Mouse (Mus musculus) urinary bladder, postnatal 36 days (tissue): ENCODE measurements at regions not wholly inside any gene's neighbourhood (a gene's known extent, or its start where the extent isn't known, plus 50 kb on each side); places are given as distances from the start of the nearest gene placed in this dataset.

ENCODE experiments used
- DNase-seq, 2 experiments: peaks; one replicate each; pipeline ENCODE4 v3.0.0; 2022; ENCODE audit warnings: low spot score in 2 of 2, mixed read lengths in 1 of 2

DNA sequence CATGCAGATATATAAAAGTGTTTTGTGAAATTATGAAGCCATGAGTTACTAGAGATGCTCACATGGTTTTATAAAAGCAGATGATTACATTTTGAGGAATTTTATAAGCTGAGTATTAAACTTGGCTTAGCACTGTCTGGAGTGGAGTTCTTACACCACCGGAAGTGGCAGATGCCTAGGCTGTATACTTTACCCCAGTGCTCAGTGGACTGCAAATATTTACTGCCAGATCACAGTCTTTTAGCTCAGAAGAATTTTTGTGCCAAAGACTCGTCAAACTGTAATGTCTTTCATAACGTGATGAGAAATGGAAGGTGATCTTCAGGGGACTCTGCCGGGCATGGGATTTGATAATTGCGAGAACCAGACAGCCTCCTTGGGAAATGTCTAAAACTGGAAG is 136.1 kb upstream of the 9330182O14Rik start:
- no peak for DNase-seq

DNA sequence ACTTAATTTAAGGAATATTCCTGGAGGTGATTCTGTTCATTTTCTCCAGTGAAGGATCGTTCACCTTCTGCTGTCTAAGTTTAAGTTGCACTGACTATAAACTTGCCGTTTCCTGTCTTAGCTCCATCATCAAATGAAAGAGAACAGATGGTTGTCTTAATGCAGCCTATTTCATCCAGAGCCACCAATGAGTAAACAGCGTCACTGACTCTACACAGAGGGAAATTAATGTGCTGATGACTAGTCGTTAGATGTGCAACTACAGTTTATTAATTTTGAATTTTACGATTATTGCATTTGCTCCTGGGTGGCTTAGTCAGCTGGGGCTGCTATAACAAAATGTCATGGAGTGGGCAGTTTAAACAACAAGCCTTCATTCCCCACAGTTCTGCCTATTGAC is 134.1 kb upstream of the 9330182O14Rik start:
- DNase-seq, result no peak

DNA sequence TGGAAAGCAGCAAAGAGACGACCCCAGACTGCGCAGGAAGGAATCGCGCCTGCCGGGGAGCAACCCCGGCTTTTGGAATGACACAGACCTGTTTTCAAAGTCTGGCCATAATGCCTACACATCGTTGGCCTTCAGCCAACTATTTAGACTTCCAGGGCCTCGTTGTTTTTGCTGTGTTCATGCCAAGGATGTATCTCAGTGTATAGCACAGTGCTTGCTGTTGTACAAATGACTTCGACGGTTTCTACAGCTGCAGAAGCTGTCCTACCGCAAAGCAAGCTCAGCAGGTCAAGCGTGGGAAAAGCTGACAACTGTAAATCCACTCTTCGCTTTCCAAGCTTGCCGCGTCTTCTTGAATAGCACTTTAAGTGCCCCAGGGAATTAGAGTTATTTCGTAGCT is 129.1 kb upstream of the 9330182O14Rik start:
- no peak for DNase-seq

DNA sequence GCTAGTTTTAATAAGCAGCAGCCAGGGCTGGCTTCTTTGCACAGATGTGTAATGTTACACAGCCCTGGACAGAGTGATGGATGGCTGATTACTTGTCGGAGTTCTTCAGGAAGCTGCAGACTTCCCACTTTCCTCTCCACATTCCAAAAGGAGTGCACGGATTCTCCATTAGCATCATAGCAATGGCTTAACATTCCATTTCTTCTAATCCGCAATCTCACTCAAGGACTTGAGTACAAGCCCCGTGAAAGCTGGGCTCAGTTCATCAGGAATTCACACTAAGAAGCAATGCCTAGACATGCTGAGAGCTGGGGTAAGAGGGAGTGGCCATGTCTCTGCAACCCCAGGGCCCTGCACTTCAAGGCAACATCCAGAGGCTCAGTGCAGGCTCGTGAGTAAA is 126.3 kb upstream of the 9330182O14Rik start:
- DNase-seq, result no peak

DNA sequence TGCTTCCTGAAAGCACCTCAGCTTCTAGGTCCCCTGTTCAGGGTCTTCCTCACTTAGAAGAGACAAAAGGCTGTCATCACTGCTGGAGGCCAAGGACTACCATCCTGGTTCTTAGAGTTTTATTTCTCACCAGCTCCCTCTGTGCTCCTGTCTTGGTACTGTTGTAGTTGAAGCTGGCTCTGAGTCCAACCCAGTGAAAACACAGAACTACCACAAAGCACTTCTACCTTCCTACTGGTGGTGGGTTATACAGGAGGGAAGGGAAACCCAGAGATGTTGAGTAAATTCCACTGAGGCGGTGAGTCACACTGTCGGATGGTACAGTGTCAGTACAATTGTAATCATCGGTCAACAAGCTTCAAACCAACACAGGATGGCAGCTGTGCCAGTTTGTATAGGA is 120.3 kb upstream of the 9330182O14Rik start:
- DNase-seq, result no peak

DNA sequence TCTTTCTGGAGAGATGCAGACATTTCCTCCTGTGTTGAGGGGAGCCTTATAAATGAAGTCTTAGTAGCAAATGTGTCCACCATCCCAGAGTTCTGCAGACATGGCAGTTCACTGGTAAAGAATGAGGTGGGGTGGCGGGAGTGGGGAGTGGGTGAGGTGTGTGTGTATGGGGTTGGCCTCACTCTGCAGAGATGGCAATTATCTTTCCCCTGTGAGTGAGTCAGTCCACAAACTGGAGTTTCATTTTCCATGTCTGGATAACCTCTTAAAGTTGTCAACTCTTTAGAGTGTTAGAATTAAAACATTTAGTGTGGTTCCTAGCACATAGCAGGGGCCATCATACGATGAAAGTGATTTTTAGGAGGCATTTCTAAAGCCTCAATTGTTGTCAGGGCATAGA is 117.1 kb upstream of the 9330182O14Rik start:
- no peak for DNase-seq

DNA sequence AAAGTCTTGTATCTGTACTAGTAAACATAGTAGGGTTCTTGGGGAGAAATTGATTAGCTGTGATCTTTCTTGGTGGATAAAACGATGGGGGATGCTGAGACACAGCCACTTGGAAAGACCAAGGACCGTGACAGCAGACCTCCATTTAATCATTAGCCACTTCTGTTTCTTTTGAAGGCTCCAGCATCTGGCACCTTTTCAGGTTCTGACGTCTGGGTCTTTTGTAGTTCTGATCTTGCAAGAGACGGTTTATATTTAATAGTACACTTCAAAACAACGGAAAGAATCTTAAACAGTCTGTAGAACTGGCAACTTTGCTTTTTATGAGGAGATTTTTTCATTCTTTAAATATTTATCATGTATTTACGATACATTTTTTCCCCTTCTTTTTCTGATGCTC is 116.6 kb upstream of the 9330182O14Rik start:
- no peak for DNase-seq

DNA sequence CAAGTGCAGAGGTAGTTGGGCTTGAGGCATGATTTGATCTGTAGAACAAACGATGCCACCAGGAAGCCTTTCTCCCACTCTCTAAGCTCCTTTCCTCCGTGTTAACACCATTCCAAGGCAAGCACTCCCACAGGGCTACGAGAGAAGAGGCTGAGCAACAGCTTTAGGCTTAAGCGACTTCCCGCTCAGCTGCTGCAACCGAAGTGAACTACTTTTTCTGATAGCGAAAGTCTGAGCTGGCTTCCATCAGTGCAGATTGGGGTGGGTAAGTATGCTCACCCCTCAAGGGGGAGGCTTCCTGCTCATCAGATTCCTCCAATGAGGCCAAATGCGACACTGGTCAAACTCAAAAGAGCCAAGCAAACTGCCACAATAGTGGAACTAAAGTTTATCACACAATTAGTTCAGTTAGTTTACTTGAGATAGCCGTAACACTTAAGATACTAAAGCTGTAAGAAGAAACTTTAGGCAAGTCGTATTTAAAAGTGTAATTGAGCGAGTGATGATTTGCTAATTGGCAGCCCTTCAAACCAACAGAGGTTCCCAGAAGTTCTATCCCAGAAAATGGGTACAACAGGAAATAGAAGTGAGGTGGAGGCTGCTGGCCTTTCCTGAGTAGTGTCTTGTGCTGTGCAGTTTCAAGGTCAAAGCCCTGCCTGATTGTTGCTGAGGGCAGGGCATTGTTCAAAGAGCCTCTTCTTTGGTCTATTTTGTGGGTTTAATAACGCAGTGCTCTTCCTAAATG is 115.9 kb upstream of the 9330182O14Rik start:
- DNase-seq, result no peak

DNA sequence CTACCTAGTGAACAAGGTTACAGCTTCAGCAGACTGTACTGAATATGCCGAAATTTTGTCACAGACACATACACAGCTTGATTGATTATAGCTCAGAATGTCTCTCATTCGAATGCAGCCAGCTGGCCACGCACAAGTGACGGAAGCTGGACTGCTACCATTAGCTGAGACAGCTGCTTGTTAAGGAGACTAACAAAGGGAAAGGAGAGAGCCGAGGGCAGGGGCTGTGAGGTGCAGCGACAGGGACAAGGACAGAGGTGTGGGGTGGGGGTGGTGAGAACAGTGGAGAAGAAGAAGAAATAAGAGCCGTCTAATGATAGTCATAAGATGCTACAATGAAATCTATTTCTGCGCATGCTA is 115.4 kb upstream of the 9330182O14Rik start:
- no peak for DNase-seq

DNA sequence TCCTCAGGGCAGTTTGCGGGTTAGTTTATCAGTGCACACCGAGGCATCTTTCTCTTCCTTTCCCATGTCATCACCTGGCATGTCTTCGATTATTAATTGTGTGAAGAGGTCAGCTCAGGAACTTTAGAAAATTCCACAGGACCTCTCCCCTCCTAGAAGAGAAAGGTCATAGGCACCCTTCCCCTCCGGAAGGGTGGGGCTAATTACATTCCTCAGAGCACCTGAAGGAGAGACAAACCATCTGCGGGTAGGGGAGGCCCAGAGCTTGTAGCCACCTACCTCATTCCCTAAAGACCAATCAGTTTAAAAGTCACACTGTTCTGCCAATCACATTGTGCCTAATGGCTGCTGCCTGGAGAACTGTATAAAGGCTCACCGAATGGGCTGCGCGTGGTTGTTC is 114.9 kb upstream of the 9330182O14Rik start:
- DNase-seq, result no peak

DNA sequence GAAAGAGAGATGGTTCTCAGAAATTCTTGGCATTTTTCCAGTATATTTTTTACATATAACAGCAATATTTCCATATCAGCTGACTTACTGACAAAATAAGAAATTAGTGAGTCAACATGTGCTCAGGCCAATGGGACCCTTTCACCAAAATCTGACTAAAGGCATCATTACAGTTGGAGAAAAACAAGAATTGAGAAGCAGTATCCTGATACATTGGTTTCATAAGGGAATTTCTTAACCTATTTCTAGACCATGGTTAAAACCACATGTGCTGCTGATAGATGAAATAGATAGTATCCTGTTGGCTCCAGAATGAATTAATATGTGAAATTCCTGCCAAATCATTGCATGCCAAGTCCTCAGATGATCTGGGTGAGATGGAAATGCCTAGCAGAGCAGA is 114.1 kb upstream of the 9330182O14Rik start:
- DNase-seq, result no peak

DNA sequence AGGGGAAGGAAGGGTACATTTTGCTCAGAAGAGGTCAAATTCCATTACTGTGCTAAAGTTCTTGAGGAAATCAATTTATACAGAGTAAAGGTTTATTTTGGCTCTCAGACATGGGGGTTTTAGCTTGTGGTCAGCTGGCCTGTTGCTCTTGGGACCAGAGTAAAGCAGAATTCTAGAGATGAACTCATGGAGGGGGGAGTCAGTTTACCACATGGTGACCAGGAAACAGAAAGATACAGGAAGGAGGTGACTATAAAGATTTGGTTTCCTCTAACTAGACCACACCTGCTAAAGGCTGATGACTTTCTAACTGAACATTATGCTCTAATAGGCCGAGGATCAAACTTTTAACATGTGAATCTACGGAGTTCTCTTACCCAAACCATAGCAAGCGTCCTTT is 113.5 kb upstream of the 9330182O14Rik start:
- DNase-seq, result no peak

DNA sequence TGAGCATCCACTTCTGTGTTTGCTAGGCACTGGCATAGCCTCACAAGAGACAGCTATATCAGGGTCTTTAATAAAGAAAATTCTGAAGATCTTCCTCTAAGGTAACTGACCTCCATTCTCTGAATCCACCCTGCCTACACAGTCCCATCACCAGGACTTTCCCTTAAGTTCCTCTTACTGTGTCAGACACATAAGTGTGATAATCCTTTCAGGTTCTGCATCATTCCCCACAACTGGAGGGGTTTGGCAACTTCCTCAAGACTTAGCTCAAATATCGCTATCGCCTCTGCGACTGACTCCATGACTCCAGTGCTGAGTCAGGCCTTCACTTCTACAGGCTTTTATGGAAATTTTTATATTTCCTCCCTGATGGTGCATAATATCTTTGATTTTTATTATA is 111.0 kb upstream of the 9330182O14Rik start:
- DNase-seq, result no peak

DNA sequence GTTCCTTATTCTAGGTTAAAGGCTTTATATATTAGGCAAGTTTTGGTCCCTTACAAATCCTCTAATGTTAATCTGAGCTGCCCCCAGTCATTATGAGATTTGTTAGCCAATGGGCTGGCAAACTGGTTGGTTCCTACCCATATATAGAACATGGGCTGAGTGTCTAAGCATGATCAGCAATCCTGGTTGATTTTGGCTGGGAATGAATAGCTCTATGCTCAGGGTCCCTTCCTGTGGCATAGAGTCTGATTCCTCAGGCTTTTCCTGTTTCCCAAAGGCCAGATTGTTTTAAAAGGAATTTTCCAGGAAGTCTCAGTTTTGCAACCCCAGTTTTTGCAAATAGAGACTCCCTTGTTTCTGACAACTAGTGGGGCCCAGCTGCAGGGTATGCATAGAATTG is 102.1 kb upstream of the 9330182O14Rik start:
- DNase-seq, result no peak

DNA sequence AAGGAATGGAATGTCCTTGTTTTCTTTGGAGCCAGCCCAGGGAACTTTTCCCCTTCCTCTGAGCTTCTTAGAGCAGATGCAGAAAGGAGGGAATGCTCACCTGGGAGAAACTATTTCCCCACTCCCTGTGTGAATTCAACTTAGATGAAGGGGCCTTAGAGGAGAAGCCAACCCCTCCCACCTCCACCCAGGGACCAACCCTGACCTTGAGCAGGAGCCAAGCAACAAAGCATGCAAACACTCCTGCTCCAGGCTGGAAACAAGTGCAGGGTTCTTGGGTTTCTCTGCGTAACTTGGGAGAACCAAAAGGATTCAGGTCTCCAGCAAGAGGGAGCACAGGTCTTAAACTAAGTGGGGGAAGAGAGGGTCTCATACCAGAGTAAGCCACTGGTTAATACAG is 98.0 kb upstream of the 9330182O14Rik start:
- no peak for DNase-seq

DNA sequence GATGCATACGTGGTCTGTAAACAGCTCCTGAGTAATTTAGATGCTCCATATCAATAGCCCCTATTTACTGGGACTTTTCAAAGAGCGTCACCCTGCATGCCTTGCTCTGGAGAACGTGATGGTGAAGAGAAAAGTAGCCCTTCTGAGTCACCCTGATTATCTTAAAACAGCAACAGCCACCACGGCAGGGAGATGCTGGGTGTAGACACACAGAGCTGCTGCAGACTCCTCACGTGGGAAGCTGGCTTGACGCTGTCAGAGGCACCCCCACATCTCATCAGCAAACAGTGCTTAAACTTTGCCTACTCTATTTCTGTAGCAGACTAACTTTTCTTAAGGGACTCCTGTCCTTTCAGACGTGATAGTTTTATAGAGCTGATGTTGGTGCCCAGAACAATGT is 96.9 kb upstream of the 9330182O14Rik start:
- DNase-seq, result no peak

DNA sequence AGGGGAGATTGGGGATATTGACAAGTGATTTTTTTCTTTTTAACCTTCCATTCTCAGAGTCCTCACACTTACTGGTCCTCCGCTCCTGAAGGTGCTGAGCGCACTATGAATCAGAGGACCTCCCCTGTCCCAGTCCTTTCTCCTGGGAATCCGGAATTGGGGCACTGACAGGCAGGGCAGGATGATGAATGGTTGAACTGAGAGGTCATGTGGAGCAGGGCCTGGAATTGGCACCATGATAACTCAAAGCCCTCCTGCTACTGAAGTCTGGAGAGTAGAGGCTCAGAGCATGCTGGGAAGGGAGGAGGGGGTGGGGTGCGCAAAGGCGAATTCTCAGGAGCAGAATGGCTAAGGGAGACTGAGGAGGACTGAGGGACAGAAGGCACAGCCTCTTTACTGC is 87.9 kb upstream of the 9330182O14Rik start:
- DNase-seq, result no peak

DNA sequence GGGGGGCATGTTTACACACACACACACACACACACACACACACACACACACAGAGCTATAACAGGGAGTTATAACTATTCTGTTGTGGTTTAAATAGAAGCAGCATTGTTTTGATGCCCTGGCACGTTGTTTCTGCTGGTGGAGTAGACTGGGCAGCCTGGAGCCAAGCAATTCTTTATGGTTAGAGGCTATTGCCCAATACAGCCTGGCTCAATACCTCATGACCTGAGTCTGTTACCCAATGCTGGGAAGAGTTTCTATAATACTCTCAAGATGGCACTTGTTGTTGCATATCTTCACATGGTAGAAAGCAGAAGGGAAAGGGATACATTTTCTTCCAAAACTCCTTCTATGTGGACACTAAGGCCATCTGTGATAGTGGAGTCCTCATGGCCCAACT is 87.1 kb upstream of the 9330182O14Rik start:
- no peak for DNase-seq

DNA sequence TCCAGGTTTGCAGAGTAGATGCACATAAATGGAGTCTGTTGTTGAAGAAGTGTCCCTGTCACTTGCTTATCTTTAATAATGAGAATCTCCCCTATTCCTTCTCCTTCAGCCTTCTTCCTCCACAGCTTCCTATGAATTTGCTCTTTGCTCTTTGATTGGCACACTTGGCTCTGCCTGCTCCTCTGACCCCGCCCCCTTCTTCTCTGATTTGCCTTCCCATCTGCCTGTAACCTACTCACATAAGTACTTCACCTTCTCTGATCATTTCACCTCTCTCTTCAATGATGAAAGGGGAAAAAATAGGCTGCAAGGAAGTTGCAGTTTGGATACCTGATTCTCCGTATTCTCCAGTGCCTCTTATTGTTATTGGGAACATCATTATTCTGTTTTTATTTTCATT is 66.1 kb upstream of the 9330182O14Rik start:
- DNase-seq, result no peak

DNA sequence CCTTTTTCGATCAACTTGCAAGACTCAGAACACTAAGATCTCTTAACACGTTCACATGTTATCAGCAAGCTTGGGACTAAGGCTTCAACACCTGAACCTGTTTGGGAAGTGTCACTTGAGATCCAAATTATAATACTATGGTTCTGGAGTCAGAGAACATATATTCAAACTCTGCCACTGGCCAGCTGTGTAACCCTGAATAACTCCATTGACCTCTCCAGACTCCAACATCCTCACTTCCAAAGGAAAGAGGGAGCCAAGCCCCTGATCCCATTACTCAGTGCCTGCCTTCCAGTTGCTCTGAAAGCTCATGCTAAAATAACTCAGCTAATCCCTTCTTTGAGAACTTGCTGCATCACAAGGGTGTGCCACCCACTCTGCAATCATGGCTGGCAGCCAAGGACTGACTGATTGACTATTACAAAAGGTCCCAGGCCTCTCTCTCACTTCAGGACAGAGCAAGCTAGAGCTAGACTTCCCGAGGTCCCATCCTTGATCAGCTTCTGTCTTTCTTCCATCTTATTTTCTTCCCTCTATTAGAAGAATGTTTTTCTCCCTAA is 58.8 kb upstream of the 9330182O14Rik start:
- DNase-seq, result peak in 1 of 2 experiments; percentile 1

DNA sequence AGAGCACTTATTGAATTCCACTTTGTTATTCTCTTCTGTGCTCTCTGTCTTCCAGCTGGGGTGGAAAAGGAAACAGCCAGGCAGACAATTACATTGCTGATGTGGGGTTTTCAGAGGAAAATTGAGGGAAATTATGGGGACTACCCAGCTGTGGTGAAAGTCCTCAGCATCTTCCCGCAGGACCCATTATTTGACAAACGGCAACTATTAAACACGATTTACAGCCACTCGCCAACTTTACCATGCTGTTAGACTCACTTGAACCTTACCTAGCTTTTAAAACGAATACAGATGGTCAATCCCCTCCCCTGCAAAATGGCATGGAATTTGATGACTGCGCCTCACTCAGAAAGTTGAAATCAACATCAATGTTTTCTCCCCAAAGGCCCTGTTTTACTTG is 54.3 kb upstream of the 9330182O14Rik start:
- DNase-seq, result no peak
